Mouse (Mus musculus) stomach, embryonic 14.5 days (tissue): ENCODE measurements around the gene Syt8. TPM values are rescaled to one million over a fixed set of nuclear protein-coding genes. Genes with fewer than 3 reads are reported as not detected.

ENCODE experiments used
- ATAC-seq: fragments of 200-750 bp; cut with Nextera tagmentation; 2 replicates; pipeline ENCODE4 v1.8.0; 2017; ENCODE audit warnings: low read depth, moderate TSS enrichment; ENCODE audit not compliant: insufficient number of reproducible peaks, insufficient read depth, low FRiP score
- H3K27ac ChIP-seq: fragments of 300-500 bp; sonication (generic); 2 replicates; pipeline ENCODE4 v1.5.1; 2014; ENCODE audit warnings: mild to moderate bottlenecking, low read length, moderate library complexity, mixed read lengths
- H3K27me3 ChIP-seq: fragments of 300-500 bp; sonication (generic); 2 replicates; pipeline ENCODE4 v1.6.1; 2014; ENCODE audit warnings: low read length, control low read depth, mixed read lengths; ENCODE audit not compliant: control insufficient read depth, insufficient read depth
- H3K36me3 ChIP-seq: fragments of 300-500 bp; sonication (generic); 2 replicates; pipeline ENCODE4 v1.6.1; 2014; ENCODE audit warnings: mild to moderate bottlenecking, control low read depth, low read length, moderate library complexity, mixed read lengths; ENCODE audit not compliant: control insufficient read depth, insufficient read depth
- H3K4me1 ChIP-seq: fragments of 300-500 bp; sonication (generic); 2 replicates; pipeline ENCODE4 v1.6.1; 2014; ENCODE audit warnings: low read length, control low read depth, mixed read lengths; ENCODE audit not compliant: control insufficient read depth, insufficient read depth
- H3K4me2 ChIP-seq: fragments of 300-500 bp; sonication (generic); replicated peaks from 2 replicates; pipeline ENCODE4 v1.6.1; 2014; ENCODE audit warnings: low read depth, low read length, control low read depth
- H3K4me3 ChIP-seq: fragments of 300-500 bp; sonication (generic); 2 replicates; pipeline ENCODE4 v1.5.1; 2014; ENCODE audit warnings: low read depth, low read length, control low read depth
- H3K9ac ChIP-seq: fragments of 300-500 bp; sonication (generic); replicated peaks from 2 replicates; pipeline ENCODE4 v1.6.1; 2014; ENCODE audit warnings: low read depth, mild to moderate bottlenecking, control low read depth, low read length, moderate library complexity, mixed read lengths
- H3K9me3 ChIP-seq: fragments of 300-500 bp; sonication (generic); 2 replicates; pipeline ENCODE4 v1.6.1; 2016; ENCODE audit warnings: low read depth, low read length, control low read depth; ENCODE audit not compliant: control insufficient read depth
- WGBS: fragments of 180-500 bp; shearing (Covaris S2); extraction: QIAGEN DNeasy Blood & Tissue Kit; methylation state at CpG from one replicate; pipeline ENCODE4 v1.1.7; 2014; 5-methylcytosine and 5-hydroxymethylcytosine counted together
- polyA plus RNA-seq: library from polyadenylated mRNA; unstranded; fragments of >200 nt; fragmentation: Nextera tagmentation; extraction: Ambion mirVana; gene quantifications from 2 replicates; pipeline ENCODE4 v1.2.1, GENCODE M21; 2014

Syt8 gene
- polyA plus RNA-seq, 1 experiment from 2014 or later = 4.8 TPM

DNA sequence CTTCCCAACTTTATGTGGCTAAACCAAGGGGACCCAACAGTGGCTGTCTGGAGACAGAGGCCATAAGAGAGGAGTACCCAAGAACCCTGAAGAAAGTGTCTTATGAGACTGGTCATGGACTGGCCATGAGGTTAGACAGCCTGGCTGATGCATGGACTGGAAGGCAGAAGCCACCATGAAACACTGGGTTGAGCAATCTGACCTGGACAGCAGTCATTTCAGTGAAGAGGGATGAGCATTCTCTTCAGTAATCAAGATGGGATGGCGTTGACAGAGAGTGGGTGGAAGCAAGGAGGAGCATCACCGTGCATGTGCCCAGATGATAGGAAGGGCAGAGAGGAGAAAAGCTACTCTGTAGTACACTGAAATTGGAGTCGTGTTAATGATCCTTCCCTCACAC, 43.5 kb upstream of the Syt8 start:
- no peaks in the 10 kb centered on the region for H3K27me3 ChIP-seq
- H3K4me1 ChIP-seq = peaks cover 11% of the 10 kb centered on the region
- ATAC-seq = no peak
- no peak overlapping the region for H3K27ac ChIP-seq
- 70% methylated on average over 3 of the region's 3 CpGs for WGBS
- H3K4me2 ChIP-seq = no peak overlapping the region
- H3K36me3 ChIP-seq = no peaks in the 10 kb centered on the region
- H3K9me3 ChIP-seq = no peaks in the 10 kb centered on the region
- H3K9ac ChIP-seq = no peak overlapping the region
- no peak overlapping the region for H3K4me3 ChIP-seq

DNA sequence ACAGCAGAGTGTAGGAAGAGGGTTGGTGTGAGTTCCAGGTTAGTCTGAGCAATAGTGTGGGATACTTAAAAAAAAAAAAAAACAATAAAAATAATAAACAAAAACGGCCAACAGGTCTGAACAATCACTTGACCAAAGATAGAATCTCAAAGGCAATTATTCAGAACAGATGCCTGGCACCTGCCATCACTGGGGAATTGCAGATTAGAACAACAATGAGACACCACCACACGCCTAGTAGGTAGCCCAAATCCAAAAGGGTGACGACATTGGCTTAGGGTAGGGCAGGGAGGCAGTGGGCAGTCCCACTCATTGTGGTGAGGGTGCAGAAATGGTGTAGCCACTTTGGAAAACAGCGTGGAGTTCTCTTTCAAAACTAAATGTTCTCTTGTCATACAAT, 43.0 kb upstream of the Syt8 start:
- Histone ChIP-seq H3K36me3 (no peaks in the 10 kb centered on the region), H3K27ac (no peak overlapping the region), H3K9me3 (no peaks in the 10 kb centered on the region), H3K4me1 (peaks cover 6% of the 10 kb centered on the region), H3K4me2 (no peak overlapping the region), H3K4me3 (no peak overlapping the region), H3K27me3 (no peaks in the 10 kb centered on the region), H3K9ac (no peak overlapping the region)
- 77% methylated on average over 4 of the region's 4 CpGs for WGBS
- no peak for ATAC-seq

DNA sequence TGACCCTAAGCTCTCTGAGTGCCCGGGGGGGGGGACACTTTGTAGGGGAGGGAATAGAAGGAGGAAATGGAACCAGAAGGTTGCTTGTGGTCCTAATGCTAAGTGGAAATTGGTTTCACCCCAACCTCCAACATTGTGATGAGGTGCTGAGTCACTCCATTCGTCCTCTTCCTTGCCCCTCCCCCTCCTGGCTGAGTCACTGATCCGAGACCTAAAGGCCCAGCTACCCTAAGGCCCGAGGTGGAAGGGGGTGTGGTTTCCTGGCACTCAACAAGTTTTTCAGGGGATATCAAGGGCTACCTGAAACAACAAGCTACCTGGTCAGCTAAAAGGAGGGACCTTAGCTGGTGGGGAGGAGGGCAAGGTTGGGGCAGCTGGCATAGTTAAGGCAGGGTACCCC, 41.5 kb upstream of the Syt8 start:
- H3K4me3 ChIP-seq = no peak overlapping the region
- no peaks in the 10 kb centered on the region for H3K4me1 ChIP-seq
- no peak overlapping the region for H3K4me2 ChIP-seq
- no peak overlapping the region for H3K9ac ChIP-seq
- no peak overlapping the region for H3K27ac ChIP-seq
- H3K27me3 ChIP-seq = no peaks in the 10 kb centered on the region
- H3K36me3 ChIP-seq = no peaks in the 10 kb centered on the region
- peak; percentile 68; the same call in 1 of the 2 replicates for ATAC-seq
- 19% methylated on average over 4 of the region's 4 CpGs for WGBS
- no peaks in the 10 kb centered on the region for H3K9me3 ChIP-seq

DNA sequence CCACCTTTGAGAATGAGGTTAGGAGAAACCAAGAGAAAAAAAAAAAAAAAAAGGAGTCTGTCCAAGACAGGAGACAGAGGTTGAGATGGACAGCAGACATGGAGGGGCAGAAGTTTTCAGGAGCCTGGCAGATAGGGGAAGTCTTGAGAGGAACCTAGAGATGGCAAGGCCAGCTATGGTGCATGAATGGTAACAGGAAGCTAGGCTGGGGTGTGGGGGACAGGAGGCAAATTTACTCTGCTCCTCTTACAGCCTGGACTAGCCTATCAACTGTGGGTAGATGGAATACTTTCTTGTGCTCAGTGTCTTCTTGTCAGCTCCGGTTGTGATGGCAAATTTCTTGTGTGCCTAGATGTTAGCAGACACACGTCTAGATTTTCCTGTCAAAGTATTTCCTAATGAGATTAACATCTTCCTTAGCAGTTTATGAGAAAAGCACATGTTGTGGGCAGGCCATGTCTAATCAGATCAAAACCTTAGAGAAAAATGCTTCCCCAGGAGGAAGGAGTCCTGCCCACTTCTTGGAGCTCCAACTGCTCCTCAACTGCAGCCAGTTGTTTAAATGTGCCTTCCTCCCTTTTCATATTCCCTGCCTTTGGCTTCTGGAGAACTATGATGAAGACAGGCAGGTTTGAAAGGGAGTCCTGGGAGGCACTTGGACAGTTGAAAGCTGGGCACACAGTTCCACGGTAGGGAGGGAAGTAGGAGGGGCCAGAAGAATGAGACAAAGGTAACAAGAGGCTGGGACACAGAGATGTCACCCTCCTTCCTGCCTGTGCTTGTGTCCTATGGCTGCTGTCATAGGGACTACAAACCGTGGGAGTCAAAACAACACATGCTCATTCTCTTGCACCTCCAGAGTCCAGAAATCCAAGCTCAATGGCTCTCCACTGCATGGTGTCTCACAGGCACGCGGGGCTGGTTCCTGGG, 40.1 kb upstream of the Syt8 start:
- H3K9ac ChIP-seq = no peak overlapping the region
- ATAC-seq = no peak
- no peak overlapping the region for H3K4me2 ChIP-seq
- H3K9me3 ChIP-seq = no peaks in the 10 kb centered on the region
- H3K27me3 ChIP-seq = no peaks in the 10 kb centered on the region
- no peaks in the 10 kb centered on the region for H3K4me1 ChIP-seq
- no peak overlapping the region for H3K4me3 ChIP-seq
- no peak overlapping the region for H3K27ac ChIP-seq
- no peaks in the 10 kb centered on the region for H3K36me3 ChIP-seq
- 70% methylated on average over 6 of the region's 6 CpGs for WGBS

DNA sequence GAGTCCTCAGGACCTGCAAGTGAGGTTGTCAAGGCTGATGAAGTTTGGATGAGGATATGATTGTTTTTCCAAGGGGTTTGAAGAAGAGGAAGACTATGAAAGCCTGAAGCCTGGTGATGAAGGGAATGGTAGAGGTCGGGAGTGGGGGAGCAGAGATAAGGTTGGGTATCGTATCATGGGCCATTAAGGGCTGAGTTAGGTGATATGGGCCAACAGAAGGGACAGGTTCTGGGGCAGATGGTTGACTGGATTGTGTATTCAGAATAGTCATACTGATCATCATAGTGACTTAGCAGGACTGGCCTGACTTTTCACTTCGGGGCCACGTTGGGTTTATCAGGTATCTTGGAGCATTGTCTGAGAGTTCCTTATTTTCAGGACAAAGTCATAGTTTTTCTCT, 39.2 kb upstream of the Syt8 start:
- no peaks in the 10 kb centered on the region for H3K27me3 ChIP-seq
- H3K4me3 ChIP-seq = no peak overlapping the region
- no peaks in the 10 kb centered on the region for H3K36me3 ChIP-seq
- WGBS = 81% methylated on average over 4 of the region's 4 CpGs
- H3K4me1 ChIP-seq = no peaks in the 10 kb centered on the region
- no peak for ATAC-seq
- no peak overlapping the region for H3K4me2 ChIP-seq
- H3K9ac ChIP-seq = no peak overlapping the region
- no peaks in the 10 kb centered on the region for H3K9me3 ChIP-seq
- H3K27ac ChIP-seq = no peak overlapping the region

DNA sequence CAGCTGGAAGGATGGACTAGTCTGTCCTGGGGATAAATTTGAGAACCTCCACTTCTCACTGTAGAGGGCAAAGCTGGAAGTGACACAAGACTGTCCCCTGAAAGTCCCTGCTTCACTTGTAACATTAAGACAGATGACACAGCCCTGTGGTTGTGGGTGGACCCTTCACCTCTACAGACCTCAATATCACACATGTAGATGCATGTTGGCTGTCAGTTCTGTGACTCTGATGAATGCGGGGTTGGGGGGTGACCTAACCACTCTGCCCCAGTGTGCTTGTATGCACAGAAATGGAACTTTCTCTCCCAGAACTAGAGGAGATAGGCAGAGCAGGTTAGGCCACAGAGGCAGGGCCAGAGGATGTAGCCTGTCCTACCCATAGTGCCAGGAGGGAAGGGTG, 38.0 kb upstream of the Syt8 start:
- ATAC-seq = no peak
- WGBS = 81% methylated on average over 1 of the region's 1 CpGs
- Histone ChIP-seq H3K36me3 (no peaks in the 10 kb centered on the region), H3K4me1 (no peaks in the 10 kb centered on the region), H3K27me3 (no peaks in the 10 kb centered on the region), H3K27ac (no peak overlapping the region), H3K4me2 (no peak overlapping the region), H3K9me3 (no peaks in the 10 kb centered on the region), H3K4me3 (no peak overlapping the region), H3K9ac (no peak overlapping the region)

DNA sequence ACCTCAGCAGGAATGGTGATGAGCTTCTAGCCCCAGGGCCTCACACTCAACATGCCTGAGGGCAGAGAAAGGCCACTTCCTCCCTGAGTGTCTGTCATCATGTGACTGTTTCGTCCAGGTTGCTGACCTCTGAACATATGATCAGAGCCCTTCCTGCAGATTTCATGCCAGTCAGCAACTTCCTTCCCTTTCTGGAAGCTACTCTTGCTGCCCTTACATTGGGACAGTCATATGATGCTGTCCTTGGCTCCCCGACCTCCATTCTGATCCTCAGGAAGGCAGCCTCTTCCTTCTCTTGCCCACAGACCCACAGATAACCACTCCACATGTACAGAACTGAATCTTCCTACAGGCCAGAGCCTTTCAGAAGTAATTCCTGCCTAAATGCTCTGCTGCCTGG, 36.6 kb upstream of the Syt8 start:
- 58% methylated on average over 2 of the region's 2 CpGs for WGBS
- Histone ChIP-seq H3K27ac (no peak overlapping the region), H3K27me3 (no peaks in the 10 kb centered on the region), H3K9me3 (no peaks in the 10 kb centered on the region), H3K4me2 (no peak overlapping the region), H3K4me3 (no peak overlapping the region), H3K9ac (no peak overlapping the region), H3K36me3 (no peaks in the 10 kb centered on the region), H3K4me1 (no peaks in the 10 kb centered on the region)
- no peak for ATAC-seq

DNA sequence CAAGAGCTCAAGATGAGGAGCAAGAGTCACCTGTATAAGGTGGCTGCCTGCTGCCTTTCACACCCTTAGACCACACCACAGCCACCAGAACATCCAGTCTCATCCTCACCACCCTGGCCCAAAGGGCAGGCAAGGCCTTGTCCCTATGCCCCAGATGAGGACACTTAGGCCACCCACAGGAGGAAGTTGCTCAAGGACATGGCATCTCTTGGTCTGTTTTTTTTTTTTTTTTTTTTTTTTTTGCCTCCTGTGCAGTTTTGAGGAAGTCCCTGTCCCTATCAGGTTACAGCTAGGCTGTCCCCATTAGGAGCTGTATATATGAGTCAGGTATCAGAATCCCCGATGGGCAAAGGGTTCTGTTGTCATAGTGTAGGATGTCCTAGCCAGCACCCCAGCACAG, 35.4 kb upstream of the Syt8 start:
- H3K4me2 ChIP-seq = no peak overlapping the region
- H3K4me3 ChIP-seq = no peak overlapping the region
- no peak for ATAC-seq
- H3K27me3 ChIP-seq = no peaks in the 10 kb centered on the region
- no peak overlapping the region for H3K9ac ChIP-seq
- 45% methylated on average over 1 of the region's 1 CpGs for WGBS
- no peaks in the 10 kb centered on the region for H3K4me1 ChIP-seq
- H3K9me3 ChIP-seq = no peaks in the 10 kb centered on the region
- no peak overlapping the region for H3K27ac ChIP-seq
- no peaks in the 10 kb centered on the region for H3K36me3 ChIP-seq
